Mouse (Mus musculus) cortical plate, adult 2 months (tissue): ENCODE measurements at regions not wholly inside any gene's neighbourhood (a gene's known extent, or its start where the extent isn't known, plus 50 kb on each side); places are given as distances from the start of the nearest gene placed in this dataset.

Experiments
- CTCF ChIP-seq: fragments of 200-500 bp; IDR thresholded peaks from 2 replicates; pipeline ENCODE4 v1.5.1; 2011; ENCODE audit warnings: mild to moderate bottlenecking, control low read depth, low read length; ENCODE audit not compliant: insufficient read depth; ENCODE audit errors: extremely low read depth
- POLR2A ChIP-seq: fragments of 200-500 bp; IDR thresholded peaks from 2 replicates; pipeline ENCODE4 v1.6.1; 2011; ENCODE audit warnings: mild to moderate bottlenecking, low read length, control low read depth; ENCODE audit not compliant: insufficient read depth; ENCODE audit errors: extremely low read depth

GRCm38 (mm10) chr15:62064399-62064798 is 1141.6 kb upstream of the A1bg start:
- TF ChIP-seq CTCF (no peak), POLR2A (no peak)
